Mouse (Mus musculus): ENCODE measurements around the gene Pfkfb4. TPM values are rescaled to one million over a fixed set of nuclear protein-coding genes. Genes with fewer than 3 reads are reported as not detected.
A peak's percentile ranks its signal among the peaks of the same experiment; 100 is the strongest.

The Pfkfb4 gene
- total RNA-seq, 2 experiments from 2014 or later, result 18.8 to 43.0 TPM

DNA sequence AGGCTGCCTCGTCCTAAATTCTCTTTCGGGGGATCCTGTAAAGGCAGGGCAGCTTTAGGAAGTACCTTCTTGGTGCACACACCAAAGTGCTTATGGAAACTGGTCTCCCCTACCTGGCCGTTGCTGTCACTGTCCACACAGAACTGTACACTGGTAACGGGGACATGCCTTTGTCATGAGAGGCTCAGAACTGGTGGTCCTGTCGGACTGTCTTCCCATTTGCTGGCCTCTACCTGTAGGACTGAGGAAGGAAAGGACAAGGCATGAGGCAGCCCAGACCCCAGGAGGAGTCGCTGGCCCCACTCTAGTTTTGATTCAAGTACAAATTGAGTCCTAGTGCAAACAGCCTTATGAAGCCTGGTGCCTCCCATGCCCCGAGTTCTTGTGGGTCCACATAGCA lies 39.4 kb downstream of the Pfkfb4 start:
- DNase-seq (ENCODE audit: low spot score), result no peak

- DNase-seq (ENCODE audit: low spot score), result no peak
These were observed 40.1 kb downstream of the Pfkfb4 start for GRCm38 (mm10) chr9:109031686-109032085.

- DNase-seq (ENCODE audit: low spot score), result no peak
These were observed 40.9 kb downstream of the Pfkfb4 start for GRCm38 (mm10) chr9:109032435-109032834.

- peak; percentile 84 for DNase-seq (ENCODE audit: low spot score)
These were observed 46.7 kb downstream of the Pfkfb4 start, which contains the start of gene Shisa5 for GRCm38 (mm10) chr9:109038086-109038895. Gene Shisa5 (plus strand): TSS chr9:109038565.

- DNase-seq (ENCODE audit: low spot score), result peak; percentile 61
These were observed 47.4 kb downstream of the Pfkfb4 start for GRCm38 (mm10) chr9:109038901-109039364.

DNA sequence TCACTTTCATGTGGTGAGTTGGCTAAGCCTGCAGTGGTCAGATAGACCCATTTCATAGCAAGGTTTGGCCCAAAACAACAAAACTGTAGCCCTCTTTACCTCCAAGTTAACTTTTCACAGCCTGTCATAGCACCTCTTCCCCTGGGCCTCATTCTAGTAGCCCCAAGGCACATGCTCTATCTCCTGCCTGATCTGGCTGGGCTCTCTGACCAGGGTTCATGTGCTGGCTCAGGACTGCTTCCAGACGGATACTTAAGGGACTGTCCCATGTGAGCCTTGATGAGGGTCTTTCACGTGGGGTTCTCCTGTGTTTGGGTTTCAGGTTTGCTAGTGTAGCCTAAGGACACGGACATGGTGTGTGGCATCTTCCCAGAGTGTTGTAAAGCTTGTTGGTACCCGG lies 48.1 kb downstream of the Pfkfb4 start:
- no peak for DNase-seq (ENCODE audit: low spot score)

DNA sequence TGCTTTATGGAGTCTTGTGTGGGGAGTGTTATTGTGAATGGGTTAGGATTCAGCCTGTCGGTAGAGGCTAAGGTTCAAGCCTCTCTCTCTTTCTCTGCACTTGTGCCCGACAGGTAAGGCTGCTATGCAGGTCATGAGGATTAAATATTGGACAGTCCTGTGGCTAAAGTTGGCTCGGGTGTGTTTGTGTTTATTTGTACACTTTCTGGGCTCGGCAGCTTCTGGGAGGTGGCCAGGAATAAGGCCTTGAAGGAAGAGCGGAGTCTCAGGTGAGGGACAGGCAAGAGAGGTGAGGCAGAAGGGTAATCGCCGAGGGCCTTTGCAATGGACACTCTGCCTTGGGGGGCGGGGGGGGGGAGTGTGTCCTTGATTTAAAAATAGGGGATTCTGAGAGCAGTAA lies 48.6 kb downstream of the Pfkfb4 start:
- DNase-seq (ENCODE audit: low spot score), result no peak

DNA sequence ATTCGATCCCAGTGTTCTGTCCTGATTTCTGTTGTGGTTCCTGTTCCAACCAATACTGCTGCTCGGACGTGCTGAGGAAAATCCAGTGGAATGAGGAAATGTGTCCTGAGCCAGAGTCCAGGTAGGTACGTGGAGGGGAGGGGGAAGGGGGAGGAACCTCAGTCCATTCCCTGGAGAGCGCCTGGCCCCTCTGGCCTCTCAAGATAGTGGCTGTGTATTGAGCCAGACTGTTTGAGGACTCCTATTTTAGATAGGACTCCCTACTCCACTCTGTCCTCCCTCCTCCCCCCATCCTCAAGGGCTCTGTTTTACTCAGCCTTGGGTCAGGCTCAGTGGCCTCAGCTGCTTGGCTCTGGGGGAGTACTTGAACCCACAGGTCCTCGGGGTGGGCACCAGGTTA lies 49.3 kb downstream of the Pfkfb4 start:
- DNase-seq (ENCODE audit: low spot score), result no peak

GRCm38 (mm10) chr9:109041351-109041750 lies 49.8 kb downstream of the Pfkfb4 start:
- no peak for DNase-seq (ENCODE audit: low spot score)

GRCm38 (mm10) chr9:109046306-109046705 lies 54.7 kb downstream of the Pfkfb4 start:
- DNase-seq (ENCODE audit: low spot score), result peak; percentile 56

DNA sequence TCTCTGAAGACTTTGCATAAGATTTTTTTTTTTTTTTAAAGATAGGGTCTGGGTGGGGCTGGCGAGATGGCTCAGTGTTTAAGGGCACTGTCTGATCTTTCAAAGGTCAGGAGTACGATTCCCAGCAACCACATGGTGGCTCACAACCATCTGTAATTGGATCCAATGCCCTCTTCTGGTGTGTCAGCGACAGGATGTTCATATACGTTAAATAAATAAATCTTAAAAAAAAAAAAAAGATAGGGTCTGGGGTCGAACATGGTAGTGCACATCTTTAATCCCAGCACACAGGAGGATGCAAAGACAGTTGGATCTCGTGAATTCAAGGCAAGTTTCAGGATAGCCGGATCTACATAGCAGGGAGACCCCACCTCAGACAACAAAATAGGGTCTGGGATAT lies 57.7 kb downstream of the Pfkfb4 start:
- DNase-seq (ENCODE audit: low spot score), result no peak

- no peak for DNase-seq (ENCODE audit: low spot score)
These were observed 58.6 kb downstream of the Pfkfb4 start for GRCm38 (mm10) chr9:109049996-109050673.

DNA sequence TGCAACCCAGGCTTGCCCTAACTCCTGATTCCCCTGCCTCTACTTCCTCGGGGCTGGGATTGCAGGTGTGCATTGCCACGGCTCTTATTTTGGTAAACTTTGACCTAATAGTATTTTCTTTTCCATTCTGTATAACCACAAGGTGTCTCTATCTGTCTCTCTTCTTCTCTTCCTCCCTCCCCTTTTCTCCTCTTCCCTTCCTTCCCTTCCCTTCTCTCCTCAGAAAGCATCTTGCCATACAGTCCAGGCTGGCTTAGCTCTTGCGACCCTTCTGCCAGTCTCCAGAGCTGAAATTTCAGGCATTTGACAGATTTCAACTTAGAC lies 59.1 kb downstream of the Pfkfb4 start:
- no peak for DNase-seq (ENCODE audit: low spot score)

GRCm38 (mm10) chr9:109051011-109051501 lies 59.5 kb downstream of the Pfkfb4 start:
- DNase-seq (ENCODE audit: low spot score), result no peak

DNA sequence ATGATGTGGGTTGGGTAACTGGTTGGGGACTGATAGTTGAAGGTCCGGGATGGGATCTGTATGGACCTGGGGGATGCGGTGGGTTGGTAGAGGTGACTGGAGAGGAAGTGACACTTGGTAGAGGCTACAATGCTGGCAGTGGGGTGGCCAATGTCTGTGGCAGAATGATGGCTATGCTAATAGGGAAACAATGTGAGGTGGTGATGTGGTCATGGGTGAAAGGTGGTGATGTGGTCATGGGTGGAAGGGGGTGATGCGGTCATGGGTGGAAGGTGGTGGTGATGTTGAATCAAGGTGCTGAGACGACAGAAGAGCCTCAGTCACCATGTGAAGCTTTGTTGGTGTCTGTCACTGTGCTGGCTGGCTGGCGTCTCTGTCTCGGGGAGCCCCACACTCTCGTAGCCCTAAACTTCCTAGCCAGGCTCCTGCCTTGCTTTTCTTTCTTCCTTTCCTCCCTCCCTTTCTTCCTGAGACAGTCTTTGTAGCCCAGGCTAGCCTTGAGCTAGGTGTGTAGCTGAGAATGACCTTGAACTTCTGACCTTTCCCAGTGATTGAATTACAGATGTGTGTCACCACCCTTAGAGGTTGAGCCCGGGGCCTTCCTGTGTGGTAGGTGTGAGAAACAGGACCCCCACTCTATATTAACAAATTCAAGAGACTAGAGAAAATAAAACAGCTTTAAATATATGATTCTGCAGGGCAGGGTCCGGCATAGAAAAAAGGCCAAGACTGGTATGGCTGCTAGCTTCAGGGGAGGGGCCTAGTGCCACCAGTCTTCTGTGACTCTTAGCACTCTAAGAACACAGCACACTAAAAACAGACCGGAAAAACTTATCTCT lies 60.3 kb downstream of the Pfkfb4 start:
- DNase-seq (ENCODE audit: low spot score), result no peak

- no peak for DNase-seq (ENCODE audit: low spot score)
These were observed 61.1 kb downstream of the Pfkfb4 start for GRCm38 (mm10) chr9:109052490-109053260.

- DNase-seq (ENCODE audit: low spot score), result no peak
These were observed 61.8 kb downstream of the Pfkfb4 start for GRCm38 (mm10) chr9:109053366-109053765.

- no peak for DNase-seq (ENCODE audit: low spot score)
These were observed 62.3 kb downstream of the Pfkfb4 start for GRCm38 (mm10) chr9:109053851-109054250.

DNA sequence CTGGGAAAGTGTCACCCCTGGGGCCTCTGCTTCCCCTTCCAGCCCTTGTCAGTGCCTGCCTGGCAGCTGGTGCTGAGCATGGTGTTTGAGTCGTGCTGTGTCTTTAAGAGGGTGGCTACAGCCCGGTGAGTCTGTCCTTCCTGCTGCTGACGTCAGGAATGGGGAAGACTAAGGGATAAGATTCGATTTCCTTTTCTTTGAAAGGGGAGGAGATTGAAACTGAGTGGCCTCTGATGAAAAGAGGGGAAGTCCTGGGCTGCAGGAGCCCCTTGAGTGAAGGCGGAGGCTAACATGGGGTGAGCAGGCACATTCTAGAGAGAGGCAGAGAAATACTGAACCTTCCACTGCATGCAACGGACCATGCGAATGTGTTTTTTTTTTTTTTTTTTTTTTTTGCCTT lies 63.1 kb downstream of the Pfkfb4 start:
- DNase-seq (ENCODE audit: low spot score), result peak; percentile 69

DNA sequence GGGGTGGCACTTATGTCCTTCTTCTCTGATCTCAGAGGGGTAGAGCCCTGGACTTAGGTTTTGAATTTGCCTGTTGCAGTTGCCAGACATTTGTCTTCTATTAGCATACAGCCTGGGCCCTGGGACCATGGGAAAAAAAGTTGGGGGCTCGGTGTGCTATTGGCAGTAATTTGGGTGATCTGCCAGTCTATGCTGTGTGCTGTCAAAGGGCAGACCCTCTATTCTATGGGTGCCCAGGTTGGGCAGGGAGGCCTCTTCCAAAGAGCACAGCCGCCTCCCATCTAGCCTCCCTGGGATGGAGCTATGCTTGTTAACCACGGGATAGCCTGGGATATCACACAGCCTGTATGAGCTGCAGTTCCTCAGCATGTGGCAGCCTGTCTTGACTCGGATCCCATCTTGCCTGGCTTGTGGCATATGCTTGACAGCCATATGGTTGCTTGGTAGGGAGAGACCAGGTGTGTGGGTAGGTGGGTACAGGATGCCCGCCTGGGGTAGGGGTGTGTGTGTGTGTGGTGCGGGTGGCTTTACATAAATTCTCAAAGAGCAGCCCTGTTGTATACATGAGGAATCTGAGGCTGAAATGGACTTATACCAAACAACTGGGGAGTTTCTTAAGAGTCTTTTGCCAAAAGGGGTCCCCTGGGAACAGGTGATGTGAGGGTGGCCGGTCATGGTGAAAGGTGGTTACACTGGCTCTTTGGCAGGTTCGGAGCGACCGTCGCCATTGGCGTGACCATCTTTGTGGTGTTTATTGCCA lies 63.9 kb downstream of the Pfkfb4 start:
- DNase-seq (ENCODE audit: low spot score), result no peak

Data from gastrocnemius, adult 18-20 months (tissue).